Mouse (Mus musculus): ENCODE measurements at regions not wholly inside any gene's neighbourhood (a gene's known extent, or its start where the extent isn't known, plus 50 kb on each side); places are given as distances from the start of the nearest gene placed in this dataset.

DNA sequence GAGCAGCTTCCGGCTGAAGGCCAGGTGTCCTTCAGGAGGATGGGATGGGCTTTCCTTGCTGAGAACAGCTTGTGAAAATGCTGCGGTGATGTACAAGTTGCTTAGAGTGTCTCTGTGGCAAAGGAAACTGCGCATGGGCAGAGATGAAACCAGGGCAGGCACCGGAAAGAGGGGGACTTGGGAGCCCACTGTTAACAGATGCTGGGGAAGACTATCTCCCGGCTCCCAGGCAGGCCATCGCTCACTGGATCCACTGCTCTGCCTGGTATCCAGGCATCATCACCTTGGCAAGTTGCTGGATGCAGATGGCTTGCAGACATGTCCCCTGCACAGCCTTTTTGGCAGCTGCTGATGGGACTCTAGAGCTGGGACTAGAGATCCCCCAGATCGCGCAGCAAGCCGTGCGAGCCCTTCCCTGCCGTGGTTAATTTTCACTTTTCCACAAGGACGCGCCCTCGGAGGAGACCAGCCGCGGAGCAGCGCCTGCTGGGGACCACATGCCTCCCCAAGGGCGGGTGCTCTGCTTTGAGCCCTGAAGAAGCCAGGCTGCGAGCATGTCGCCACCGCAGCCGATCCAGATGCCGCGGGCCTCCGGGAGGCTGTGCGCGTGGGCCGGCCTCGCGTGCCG is 234.4 kb downstream of the Opa1 start:
- DNase-seq (ENCODE audit: low spot score), result peak; percentile 79
- Histone ChIP-seq H3K9ac (ENCODE audit: low read depth, low read length) (peak overlapping the region; percentile 77), H3K4me2 (ENCODE audit: low read depth, low read length) (peak overlapping the region; percentile 98), H3K4me1 (ENCODE audit: control insufficient read depth, insufficient read depth, low read length) (peaks cover 23% of the 10 kb centered on the region), H3K27ac (replicated peaks; ENCODE audit: low read depth, low read length) (peak overlapping the region; percentile 85), H3K4me3 (ENCODE audit: low read depth, low read length) (peak overlapping the region; percentile 48), H3K27me3 (replicated peaks; ENCODE audit: control insufficient read depth, insufficient read depth, low read length) (no peaks in the 10 kb centered on the region), H3K9me3 (ENCODE audit: control insufficient read depth, low read length) (no peaks in the 10 kb centered on the region), H3K36me3 (ENCODE audit: control insufficient read depth, insufficient read depth, low read length) (no peaks in the 10 kb centered on the region)
- 3% methylated on average over 18 of the region's 31 CpGs for WGBS
- peak; percentile 62 for ATAC-seq (ENCODE audit: low read depth)

DNA sequence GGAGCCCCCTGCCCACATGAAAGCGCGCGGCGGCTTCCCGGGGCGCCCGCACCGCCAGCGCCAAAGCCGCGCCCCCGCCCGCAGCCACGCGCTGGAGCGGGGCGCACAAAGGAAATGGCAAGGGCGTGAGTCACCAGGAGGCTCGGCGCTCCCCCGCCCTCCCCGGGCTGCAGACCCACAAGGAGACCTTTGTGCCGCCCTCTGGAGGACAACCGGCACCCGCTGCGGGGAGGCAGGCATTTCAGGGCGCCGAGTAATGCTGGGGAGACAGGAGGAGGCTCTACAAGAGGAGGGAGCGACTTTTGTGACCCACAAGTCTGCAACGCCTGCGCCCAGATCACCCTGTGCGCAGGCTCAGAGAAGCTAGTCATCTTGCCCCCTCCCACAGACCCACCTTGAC is 234.9 kb downstream of the Opa1 start:
- Histone ChIP-seq H3K27ac (replicated peaks; ENCODE audit: low read depth, low read length) (peak overlapping the region; percentile 85), H3K4me3 (ENCODE audit: low read depth, low read length) (peak overlapping the region; percentile 48), H3K36me3 (ENCODE audit: control insufficient read depth, insufficient read depth, low read length) (no peaks in the 10 kb centered on the region), H3K27me3 (replicated peaks; ENCODE audit: control insufficient read depth, insufficient read depth, low read length) (no peaks in the 10 kb centered on the region), H3K4me2 (ENCODE audit: low read depth, low read length) (peak overlapping the region; percentile 98), H3K9ac (ENCODE audit: low read depth, low read length) (peak overlapping the region; percentile 77), H3K4me1 (ENCODE audit: control insufficient read depth, insufficient read depth, low read length) (peaks cover 23% of the 10 kb centered on the region), H3K9me3 (ENCODE audit: control insufficient read depth, low read length) (no peaks in the 10 kb centered on the region)
- DNase-seq (ENCODE audit: low spot score) (peak; percentile 93), ATAC-seq (ENCODE audit: low read depth) (peak; percentile 89)
- whole genome bisulfite sequencing, result 3% methylated on average over 22 of the region's 32 CpGs

- Histone ChIP-seq H3K27me3 (replicated peaks; ENCODE audit: control insufficient read depth, insufficient read depth, low read length) (no peaks in the 10 kb centered on the region), H3K36me3 (ENCODE audit: control insufficient read depth, insufficient read depth, low read length) (no peaks in the 10 kb centered on the region), H3K9me3 (ENCODE audit: control insufficient read depth, low read length) (no peaks in the 10 kb centered on the region), H3K9ac (ENCODE audit: low read depth, low read length) (no peak overlapping the region; the same call in 1 of the 2 replicates), H3K4me3 (ENCODE audit: low read depth, low read length) (no peak overlapping the region), H3K4me1 (ENCODE audit: control insufficient read depth, insufficient read depth, low read length) (peaks cover 23% of the 10 kb centered on the region), H3K27ac (replicated peaks; ENCODE audit: low read depth, low read length) (peak overlapping the region; percentile 85; the same call in 1 of the 2 replicates), H3K4me2 (ENCODE audit: low read depth, low read length) (peak overlapping the region; percentile 98; the same call in 1 of the 2 replicates)
- DNase-seq (ENCODE audit: low spot score), result no peak
- 72% methylated on average over 2 of the region's 2 CpGs for WGBS
- ATAC-seq (ENCODE audit: low read depth), result no peak
Observed at GRCm38 (mm10) chr16:29814655-29815054, 235.5 kb downstream of the Opa1 start.

- H3K27ac ChIP-seq (replicated peaks; ENCODE audit: low read depth, low read length), result no peak overlapping the region
- ATAC-seq (ENCODE audit: low read depth), result no peak
Observed at GRCm38 (mm10) chr16:29815200-29815599, 236.1 kb downstream of the Opa1 start.

DNA sequence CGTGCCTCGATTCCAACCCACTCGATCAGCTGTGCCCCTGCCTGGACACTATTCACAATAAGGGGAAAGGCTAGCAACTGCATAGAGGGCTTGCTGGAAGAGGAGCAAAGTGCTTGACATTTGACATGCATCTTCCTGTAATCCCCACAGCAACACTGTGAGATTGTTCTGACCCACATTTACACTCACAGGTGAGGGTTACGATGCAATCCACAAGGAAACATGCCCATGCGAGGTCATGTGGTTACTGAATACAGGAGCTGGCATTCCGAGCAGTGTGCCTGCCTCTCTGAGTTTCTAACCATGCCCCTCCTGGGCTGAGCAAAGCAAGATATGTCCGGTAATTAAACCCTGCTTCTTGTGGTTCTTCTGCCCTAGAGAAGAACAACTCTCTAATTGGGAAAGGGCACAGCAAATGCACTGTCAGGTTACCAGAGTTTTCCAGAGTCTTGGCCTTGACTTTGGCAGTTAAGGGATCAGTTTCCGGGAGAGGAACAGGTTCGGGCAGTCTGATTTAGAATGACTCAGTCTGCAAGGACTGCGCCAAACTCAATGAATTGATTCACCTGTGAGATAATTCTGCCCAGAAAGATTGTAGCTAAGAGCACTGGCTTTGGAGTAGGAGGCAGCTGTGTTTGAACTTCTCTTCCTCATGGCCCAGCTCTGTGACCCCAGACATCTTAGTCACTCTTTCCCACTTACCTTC is 236.7 kb downstream of the Opa1 start:
- Histone ChIP-seq H3K4me1 (ENCODE audit: control insufficient read depth, insufficient read depth, low read length) (peaks cover 23% of the 10 kb centered on the region), H3K36me3 (ENCODE audit: control insufficient read depth, insufficient read depth, low read length) (no peaks in the 10 kb centered on the region), H3K9me3 (ENCODE audit: control insufficient read depth, low read length) (no peaks in the 10 kb centered on the region), H3K9ac (ENCODE audit: low read depth, low read length) (no peak overlapping the region), H3K27me3 (replicated peaks; ENCODE audit: control insufficient read depth, insufficient read depth, low read length) (no peaks in the 10 kb centered on the region), H3K27ac (replicated peaks; ENCODE audit: low read depth, low read length) (no peak overlapping the region), H3K4me2 (ENCODE audit: low read depth, low read length) (no peak overlapping the region), H3K4me3 (ENCODE audit: low read depth, low read length) (no peak overlapping the region)
- DNase-seq (ENCODE audit: low spot score), result peak; percentile 51
- 71% methylated on average over 10 of the region's 10 CpGs for WGBS
- ATAC-seq (ENCODE audit: low read depth), result no peak

More at GRCm38 (mm10) chr16:29815200-29815599, 236.1 kb downstream of the Opa1 start:
- Histone ChIP-seq H3K4me2 (ENCODE audit: low read depth, low read length) (no peak overlapping the region), H3K4me3 (ENCODE audit: low read depth, low read length) (no peak overlapping the region), H3K4me1 (ENCODE audit: control insufficient read depth, insufficient read depth, low read length) (peaks cover 23% of the 10 kb centered on the region), H3K9ac (ENCODE audit: low read depth, low read length) (no peak overlapping the region), H3K27me3 (replicated peaks; ENCODE audit: control insufficient read depth, insufficient read depth, low read length) (no peaks in the 10 kb centered on the region), H3K36me3 (ENCODE audit: control insufficient read depth, insufficient read depth, low read length) (no peaks in the 10 kb centered on the region), H3K9me3 (ENCODE audit: control insufficient read depth, low read length) (no peaks in the 10 kb centered on the region)
- DNase-seq (ENCODE audit: low spot score), result no peak
- WGBS, result 75% methylated on average over 2 of the region's 2 CpGs

- no peak for DNase-seq (ENCODE audit: low spot score)
- no peaks in the 10 kb centered on the region for H3K9me3 ChIP-seq (ENCODE audit: control insufficient read depth, low read length)
- H3K36me3 ChIP-seq (ENCODE audit: control insufficient read depth, insufficient read depth, low read length), result no peaks in the 10 kb centered on the region
- H3K4me3 ChIP-seq (ENCODE audit: low read depth, low read length), result no peak overlapping the region
- no peaks in the 10 kb centered on the region for H3K27me3 ChIP-seq (replicated peaks; ENCODE audit: control insufficient read depth, insufficient read depth, low read length)
- H3K4me1 ChIP-seq (ENCODE audit: control insufficient read depth, insufficient read depth, low read length), result peaks cover 23% of the 10 kb centered on the region
- H3K4me2 ChIP-seq (ENCODE audit: low read depth, low read length), result no peak overlapping the region
- H3K9ac ChIP-seq (ENCODE audit: low read depth, low read length), result no peak overlapping the region
- WGBS, result 62% methylated on average over 10 of the region's 10 CpGs
- no peak overlapping the region for H3K27ac ChIP-seq (replicated peaks; ENCODE audit: low read depth, low read length)
- ATAC-seq (ENCODE audit: low read depth), result no peak
Observed at GRCm38 (mm10) chr16:29816681-29817369, 237.7 kb downstream of the Opa1 start.

DNA sequence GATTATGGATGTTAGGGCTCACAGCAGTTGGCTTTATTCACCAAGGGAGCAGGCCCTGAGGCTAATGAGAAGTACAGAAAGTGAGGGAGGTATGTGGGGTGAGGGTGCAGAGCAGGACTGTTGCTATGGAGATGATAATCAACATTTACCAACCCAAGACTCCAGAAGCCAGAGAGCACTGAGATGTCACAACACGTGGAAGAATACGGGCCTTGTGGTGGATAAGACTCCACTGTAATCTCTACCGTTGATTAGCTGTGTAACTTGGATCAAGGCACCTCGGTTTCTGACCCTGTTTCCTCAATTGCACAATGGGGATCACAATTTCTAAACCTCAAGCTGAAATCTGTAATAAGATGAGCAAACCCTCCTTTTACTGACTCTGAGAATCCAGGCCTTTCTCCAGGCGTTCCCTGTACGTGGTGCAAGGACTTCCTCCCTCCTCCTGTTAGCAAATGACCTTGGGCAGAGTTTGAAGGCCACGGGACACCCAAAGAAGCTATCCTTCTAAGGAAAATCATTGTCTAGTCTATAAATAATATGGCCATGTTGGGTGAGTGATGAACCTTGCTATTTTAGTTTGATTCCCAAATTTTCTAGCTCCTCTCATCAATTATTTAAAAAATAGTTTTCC is 239.8 kb downstream of the Opa1 start:
- Histone ChIP-seq H3K4me2 (ENCODE audit: low read depth, low read length) (no peak overlapping the region), H3K27ac (replicated peaks; ENCODE audit: low read depth, low read length) (no peak overlapping the region), H3K9me3 (ENCODE audit: control insufficient read depth, low read length) (no peaks in the 10 kb centered on the region), H3K27me3 (replicated peaks; ENCODE audit: control insufficient read depth, insufficient read depth, low read length) (no peaks in the 10 kb centered on the region), H3K4me3 (ENCODE audit: low read depth, low read length) (no peak overlapping the region), H3K4me1 (ENCODE audit: control insufficient read depth, insufficient read depth, low read length) (peaks cover 19% of the 10 kb centered on the region), H3K9ac (ENCODE audit: low read depth, low read length) (no peak overlapping the region), H3K36me3 (ENCODE audit: control insufficient read depth, insufficient read depth, low read length) (no peaks in the 10 kb centered on the region)
- DNase-seq (ENCODE audit: low spot score) (peak; percentile 62), ATAC-seq (ENCODE audit: low read depth) (no peak)
- 52% methylated on average over 7 of the region's 7 CpGs for WGBS

- 63% methylated on average over 5 of the region's 9 CpGs for WGBS
Observed at GRCm38 (mm10) chr16:29820704-29821103, 241.6 kb downstream of the Opa1 start.

More at GRCm38 (mm10) chr16:29820704-29821103, 241.6 kb downstream of the Opa1 start:
- Histone ChIP-seq H3K27ac (replicated peaks; ENCODE audit: low read depth, low read length) (no peak overlapping the region), H3K27me3 (replicated peaks; ENCODE audit: control insufficient read depth, insufficient read depth, low read length) (no peaks in the 10 kb centered on the region), H3K9ac (ENCODE audit: low read depth, low read length) (no peak overlapping the region), H3K36me3 (ENCODE audit: control insufficient read depth, insufficient read depth, low read length) (no peaks in the 10 kb centered on the region), H3K9me3 (ENCODE audit: control insufficient read depth, low read length) (no peaks in the 10 kb centered on the region), H3K4me2 (ENCODE audit: low read depth, low read length) (no peak overlapping the region), H3K4me1 (ENCODE audit: control insufficient read depth, insufficient read depth, low read length) (peaks cover 13% of the 10 kb centered on the region; the same call in 1 of the 2 replicates), H3K4me3 (ENCODE audit: low read depth, low read length) (no peak overlapping the region)
- peak; percentile 24; the same call in 1 of the 2 replicates for ATAC-seq (ENCODE audit: low read depth)
- peak; percentile 59 for DNase-seq (ENCODE audit: low spot score)

Measured in embryonic facial prominence, embryonic 14.5 days (tissue).